Mouse (Mus musculus) adrenal gland, adult 18-20 months (tissue): ENCODE results near the gene Tra2b. TPM values are rescaled to one million over a fixed set of nuclear protein-coding genes. Genes with fewer than 3 reads are reported as not detected.
"Not testable (repeated sequence)": the region's sequence is repeated elsewhere in the genome, so short reads cannot be mapped to it uniquely, and the experiment has no call there.

Experiments used
- DNase-seq, 2 experiments: peaks; one replicate each; pipeline ENCODE4 v3.0.0; 2021 to 2022; ENCODE audit warnings: low spot score in 2 of 2
- total RNA-seq, 2 experiments: library from RNA; stranded (reverse); gene quantifications; 1 replicate in 1 of 2; 2 replicates in 1 of 2; pipeline ENCODE4 v1.2.3; 2021

The Tra2b gene
- total RNA-seq, 2 experiments from 2014 or later: 107 to 116 TPM

- no peak for DNase-seq
Observed at GRCm38 (mm10) chr16:22249754-22250153, 16.1 kb downstream of the Tra2b start.

- DNase-seq: no peak
Observed at GRCm38 (mm10) chr16:22242239-22242866, 23.5 kb downstream of the Tra2b start.

GRCm38 (mm10) chr16:22241376-22242238 is 24.2 kb downstream of the Tra2b start:
- no peak for DNase-seq

GRCm38 (mm10) chr16:22240856-22241255 is 24.9 kb downstream of the Tra2b start:
- DNase-seq: no peak

- DNase-seq: no peak
Observed at GRCm38 (mm10) chr16:22239978-22240377, 25.8 kb downstream of the Tra2b start.

GRCm38 (mm10) chr16:22238928-22239620 is 26.7 kb downstream of the Tra2b start:
- DNase-seq: no peak

GRCm38 (mm10) chr16:22238402-22238801 is 27.4 kb downstream of the Tra2b start:
- DNase-seq: not testable (repeated sequence)

- no peak for DNase-seq
Observed at GRCm38 (mm10) chr16:22236814-22237213, 29.0 kb downstream of the Tra2b start.

- DNase-seq: no peak
Observed at GRCm38 (mm10) chr16:22234535-22234934, 31.3 kb downstream of the Tra2b start.

GRCm38 (mm10) chr16:22230276-22230675 is 35.5 kb downstream of the Tra2b start:
- not testable (repeated sequence) for DNase-seq

GRCm38 (mm10) chr16:22203501-22203900 is 62.3 kb downstream of the Tra2b start:
- DNase-seq: no peak

- no peak for DNase-seq
Observed at GRCm38 (mm10) chr16:22201858-22202257, 63.9 kb downstream of the Tra2b start.

GRCm38 (mm10) chr16:22200476-22200875 is 65.3 kb downstream of the Tra2b start:
- DNase-seq: no peak

Other genes starting within 250 kb of the Tra2b start
- gene Igf2bp2, start 102.7 kb downstream of the Tra2b start, total RNA-seq: 10 to 100 TPM; 10.6 to 11.2 TPM
- 10 to 100 TPM; 18.2 to 26.9 TPM for gene Etv5, start 173.7 kb upstream of the Tra2b start, total RNA-seq